Mouse (Mus musculus) cerebellum, adult 9-11 months (tissue): ENCODE measurements at regions not wholly inside any gene's neighbourhood (a gene's known extent, or its start where the extent isn't known, plus 50 kb on each side); places are given as distances from the start of the nearest gene placed in this dataset.

Experiments
- DNase-seq: peaks from one replicate; pipeline ENCODE4 v3.0.0; 2022

- DNase-seq = no peak
These were observed 87.7 kb downstream of the Stc2 start for GRCm38 (mm10) chr11:31282136-31282535.

GRCm38 (mm10) chr11:31248467-31248866 is 66.2 kb upstream of the Gm17332 start:
- peak; percentile 55 for DNase-seq
